Mouse (Mus musculus): ENCODE results near the gene Mmd. TPM values are rescaled to one million over a fixed set of nuclear protein-coding genes. Genes with fewer than 3 reads are reported as not detected.

The Mmd gene
- polyA plus RNA-seq, 1 experiment, result 102 TPM

DNA sequence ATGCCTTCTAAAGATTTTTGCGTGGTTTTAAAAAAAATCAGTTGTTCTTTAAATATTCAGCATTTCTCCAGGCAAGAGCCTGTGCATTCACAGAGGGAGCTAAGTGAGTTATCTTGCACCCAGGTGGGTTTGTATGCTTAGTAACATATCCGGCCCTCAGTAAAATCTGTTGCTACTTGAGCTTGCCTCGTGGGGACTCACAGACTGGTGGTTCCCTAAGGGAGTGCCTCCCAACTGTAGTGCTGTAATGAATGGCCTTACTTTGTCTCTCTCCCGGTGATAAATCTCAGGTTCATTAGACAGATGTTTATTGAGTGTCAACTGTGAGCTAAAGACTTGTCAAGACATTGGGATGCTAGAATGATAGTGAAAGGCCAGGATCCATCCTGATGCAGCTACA, 35.4 kb downstream of the Mmd start:
- DNase-seq (ENCODE audit: low read depth), result no peak
- no peak for TF ChIP-seq CTCF (IDR thresholded peaks at IDR 0.05; ENCODE audit: borderline replicate concordance, extremely low read depth, insufficient read depth, insufficient read length)
- TF ChIP-seq POLR2A (IDR thresholded peaks at IDR 0.05; ENCODE audit: borderline replicate concordance, extremely low read depth, insufficient read depth, insufficient read length, poor library complexity, severe bottlenecking), result no peak

DNA sequence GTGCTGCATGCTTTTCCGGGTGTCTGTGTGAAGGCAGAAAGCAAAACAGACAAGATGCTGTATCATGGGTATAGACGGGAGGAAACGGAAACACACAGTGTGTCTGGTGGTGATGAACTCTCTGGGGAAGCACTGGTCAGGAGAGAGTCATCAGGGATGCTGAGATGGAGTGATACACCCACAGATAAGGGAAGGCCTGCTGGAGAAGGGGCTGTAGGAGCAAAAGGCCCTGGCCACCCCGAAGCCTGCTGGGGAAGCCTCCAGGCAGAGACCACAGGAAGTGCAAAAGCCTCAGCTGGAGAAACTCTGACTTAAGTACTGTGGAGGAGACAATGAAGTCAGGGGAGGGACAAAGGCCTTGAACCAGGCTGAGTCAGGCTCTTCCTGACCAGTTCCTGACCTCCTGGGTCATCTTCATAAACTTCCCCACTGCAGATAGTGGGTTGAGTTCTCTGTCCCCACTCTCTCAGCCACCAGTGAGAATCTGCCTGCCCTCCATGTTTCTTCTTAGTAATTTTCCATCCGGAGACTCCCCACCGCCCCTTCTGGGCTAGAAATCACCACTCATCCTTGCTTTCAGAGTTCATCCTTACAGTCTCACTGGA, 37.4 kb downstream of the Mmd start:
- TF ChIP-seq CTCF (IDR thresholded peaks at IDR 0.05; ENCODE audit: borderline replicate concordance, extremely low read depth, insufficient read depth, insufficient read length), result no peak
- TF ChIP-seq POLR2A (IDR thresholded peaks at IDR 0.05; ENCODE audit: borderline replicate concordance, extremely low read depth, insufficient read depth, insufficient read length, poor library complexity, severe bottlenecking), result no peak
- no peak for DNase-seq (ENCODE audit: low read depth)

DNA sequence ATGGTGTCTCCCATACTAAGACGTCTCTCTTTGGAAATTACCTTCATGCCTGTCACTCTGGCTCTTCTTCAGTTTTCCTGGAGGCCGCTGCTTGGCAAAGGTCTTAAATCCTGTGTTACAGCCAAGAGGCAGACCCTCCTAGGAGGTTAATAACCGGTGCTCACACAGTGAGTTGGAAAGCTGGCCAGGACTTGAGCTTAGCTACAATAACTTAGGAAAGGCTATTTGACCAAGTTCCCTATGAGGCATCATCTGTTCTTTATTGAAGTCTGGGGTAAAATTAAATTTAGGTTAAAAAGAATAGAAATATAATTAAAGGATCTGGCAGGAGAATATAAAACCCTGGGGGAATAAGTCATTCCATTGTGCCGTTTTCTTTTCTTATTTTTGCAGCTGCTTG, 41.9 kb downstream of the Mmd start:
- DNase-seq (ENCODE audit: low read depth), result peak; percentile 31
- TF ChIP-seq CTCF (IDR thresholded peaks at IDR 0.05; ENCODE audit: borderline replicate concordance, extremely low read depth, insufficient read depth, insufficient read length) (no peak), POLR2A (IDR thresholded peaks at IDR 0.05; ENCODE audit: borderline replicate concordance, extremely low read depth, insufficient read depth, insufficient read length, poor library complexity, severe bottlenecking) (no peak)

DNA sequence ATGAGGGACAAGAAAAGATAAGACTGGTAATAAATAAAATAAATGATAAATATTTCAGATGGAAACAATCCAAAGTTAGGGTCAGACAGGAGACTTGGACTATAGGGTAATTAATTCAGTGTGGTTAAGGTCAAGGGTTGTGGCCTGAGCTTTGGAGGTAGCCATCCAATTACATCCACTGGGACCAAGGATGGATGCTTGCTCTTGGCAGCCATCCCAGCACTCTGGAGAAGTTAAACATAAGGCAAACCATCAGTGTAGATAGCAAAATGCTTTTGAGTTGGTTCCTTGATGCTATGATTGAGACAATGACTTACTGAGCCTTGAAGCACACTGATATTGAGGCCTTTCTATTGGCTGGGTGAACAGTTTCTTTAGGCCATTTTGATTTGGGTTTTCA, 43.5 kb downstream of the Mmd start:
- TF ChIP-seq CTCF (IDR thresholded peaks at IDR 0.05; ENCODE audit: borderline replicate concordance, extremely low read depth, insufficient read depth, insufficient read length) (no peak), POLR2A (IDR thresholded peaks at IDR 0.05; ENCODE audit: borderline replicate concordance, extremely low read depth, insufficient read depth, insufficient read length, poor library complexity, severe bottlenecking) (no peak)
- no peak for DNase-seq (ENCODE audit: low read depth)

DNA sequence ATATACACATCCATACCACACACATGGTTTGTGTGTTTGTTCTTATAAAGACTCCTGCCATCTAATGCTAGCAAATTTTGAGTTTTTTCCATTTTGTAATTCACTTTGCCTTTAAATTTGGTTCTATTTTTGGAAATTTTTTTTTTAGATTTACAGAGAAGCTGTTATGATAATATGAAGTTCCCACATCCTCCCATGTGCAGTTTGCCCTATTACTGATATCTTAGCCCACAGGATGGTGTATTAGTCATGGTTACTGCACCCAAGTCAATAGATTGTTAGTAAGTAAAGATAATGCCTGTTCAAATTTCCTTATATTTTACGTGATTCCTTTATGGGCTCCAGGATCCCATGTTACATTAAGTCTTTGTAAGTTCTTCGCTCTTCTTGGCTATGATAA, 45.4 kb downstream of the Mmd start:
- no peak for DNase-seq (ENCODE audit: low read depth)
- no peak for TF ChIP-seq CTCF (IDR thresholded peaks at IDR 0.05; ENCODE audit: borderline replicate concordance, extremely low read depth, insufficient read depth, insufficient read length)
- TF ChIP-seq POLR2A (IDR thresholded peaks at IDR 0.05; ENCODE audit: borderline replicate concordance, extremely low read depth, insufficient read depth, insufficient read length, poor library complexity, severe bottlenecking), result no peak

DNA sequence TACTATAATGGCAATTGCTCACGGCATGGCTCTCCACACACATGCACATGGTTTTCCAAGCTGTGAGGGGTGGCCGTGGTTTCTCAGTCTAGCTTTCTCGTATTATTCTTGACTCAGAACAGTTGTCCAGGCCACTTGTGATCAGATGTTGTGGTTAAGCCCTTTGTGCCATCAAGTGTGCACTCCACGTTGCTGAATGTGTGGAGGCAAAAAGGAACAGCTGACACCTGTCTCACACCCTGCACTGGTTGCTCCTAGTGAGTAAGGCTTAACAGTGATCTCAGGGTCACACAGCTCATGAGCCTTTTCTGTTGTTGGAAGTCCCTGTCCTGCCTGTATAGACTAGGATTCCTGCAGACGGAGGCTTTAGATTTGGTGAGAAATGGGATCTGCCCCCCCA, 56.8 kb downstream of the Mmd start:
- TF ChIP-seq POLR2A (IDR thresholded peaks at IDR 0.05; ENCODE audit: borderline replicate concordance, extremely low read depth, insufficient read depth, insufficient read length, poor library complexity, severe bottlenecking) (no peak), CTCF (IDR thresholded peaks at IDR 0.05; ENCODE audit: borderline replicate concordance, extremely low read depth, insufficient read depth, insufficient read length) (no peak)
- DNase-seq (ENCODE audit: low read depth), result no peak

DNA sequence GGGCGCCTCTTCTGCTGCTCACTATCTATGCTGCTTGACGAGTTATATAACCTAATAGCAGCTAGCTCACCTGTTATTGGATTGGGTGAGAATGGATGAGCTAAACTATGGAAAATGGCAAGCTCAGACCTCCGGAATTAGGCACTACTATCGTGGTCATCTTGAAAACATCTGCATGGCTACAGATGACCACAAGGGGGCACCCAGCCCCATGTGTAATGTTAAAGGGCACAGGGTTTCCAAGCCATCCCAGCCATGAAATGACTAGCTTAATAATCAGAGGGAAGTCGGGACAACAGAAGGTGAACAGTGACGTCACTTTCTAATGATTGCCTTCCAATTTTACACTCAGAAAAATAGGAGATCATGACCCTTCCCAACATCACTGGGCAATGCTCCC, 57.7 kb downstream of the Mmd start:
- TF ChIP-seq POLR2A (IDR thresholded peaks at IDR 0.05; ENCODE audit: borderline replicate concordance, extremely low read depth, insufficient read depth, insufficient read length, poor library complexity, severe bottlenecking), result no peak
- TF ChIP-seq CTCF (IDR thresholded peaks at IDR 0.05; ENCODE audit: borderline replicate concordance, extremely low read depth, insufficient read depth, insufficient read length), result peak; percentile 74; the same call in 1 of the 2 replicates
- DNase-seq (ENCODE audit: low read depth), result peak; percentile 73

DNA sequence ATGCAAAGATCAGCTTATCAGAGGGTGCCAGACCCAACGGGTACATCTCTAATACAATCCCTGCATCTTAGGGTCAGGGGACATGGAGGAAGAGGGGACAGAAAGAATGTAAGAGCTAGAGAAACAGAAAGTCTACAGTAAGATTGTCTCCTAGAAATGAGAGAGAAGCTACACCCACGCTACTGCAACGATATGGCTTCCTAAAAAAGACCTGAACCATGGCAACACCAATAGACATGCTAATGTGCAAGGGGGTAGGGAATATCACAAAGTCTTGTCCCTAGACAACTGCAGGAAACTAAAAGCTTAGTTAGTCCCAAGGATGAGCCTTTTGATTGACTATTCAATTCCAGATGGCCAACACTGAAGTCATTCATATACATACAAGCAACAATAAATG, 65.3 kb downstream of the Mmd start:
- TF ChIP-seq POLR2A (IDR thresholded peaks at IDR 0.05; ENCODE audit: borderline replicate concordance, extremely low read depth, insufficient read depth, insufficient read length, poor library complexity, severe bottlenecking) (no peak), CTCF (IDR thresholded peaks at IDR 0.05; ENCODE audit: borderline replicate concordance, extremely low read depth, insufficient read depth, insufficient read length) (no peak)

DNA sequence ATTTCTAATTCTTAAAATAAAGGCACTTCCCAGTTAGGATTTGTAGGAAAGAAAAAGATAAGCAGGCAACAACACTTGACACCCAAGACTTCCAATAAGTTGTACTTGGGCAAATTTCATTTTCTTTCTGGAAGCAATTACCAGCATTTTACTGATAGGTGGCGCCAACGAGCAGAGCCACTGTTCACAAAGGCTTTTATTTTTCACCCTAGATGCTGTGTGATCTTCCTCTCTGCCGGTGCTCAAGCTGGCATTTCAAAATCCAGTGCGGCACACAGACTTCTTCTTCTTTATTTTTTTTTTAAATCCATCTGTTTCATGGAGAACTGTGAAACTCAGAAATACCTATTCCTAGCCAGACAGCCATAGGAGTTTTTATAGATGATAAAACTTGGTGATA, 68.2 kb downstream of the Mmd start:
- TF ChIP-seq CTCF (IDR thresholded peaks at IDR 0.05; ENCODE audit: borderline replicate concordance, extremely low read depth, insufficient read depth, insufficient read length), result peak; percentile 73; the same call in 1 of the 2 replicates
- no peak for TF ChIP-seq POLR2A (IDR thresholded peaks at IDR 0.05; ENCODE audit: borderline replicate concordance, extremely low read depth, insufficient read depth, insufficient read length, poor library complexity, severe bottlenecking)

More for the DNA sequence above, 65.3 kb downstream of the Mmd start:
- no peak for DNase-seq (ENCODE audit: low read depth)

DNA sequence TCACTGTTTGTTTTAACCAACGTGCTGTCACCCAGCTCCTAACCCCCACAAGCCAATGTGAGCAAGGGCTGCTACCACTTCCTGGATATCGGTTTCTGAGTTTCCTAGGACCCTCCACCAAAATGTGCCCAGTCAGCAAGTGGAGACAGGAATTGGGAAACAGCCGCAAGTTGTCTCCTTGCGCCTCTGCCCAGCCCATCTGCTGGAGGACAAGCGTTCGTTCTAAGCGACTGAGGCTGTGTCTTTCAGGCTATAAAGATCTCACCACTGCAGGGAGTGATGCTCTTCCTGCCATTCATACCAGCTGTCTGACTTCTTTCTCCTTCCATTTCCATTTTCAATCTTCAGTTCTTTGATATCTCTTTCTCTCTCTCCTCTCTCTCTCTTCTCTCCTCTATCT, 71.7 kb downstream of the Mmd start:
- TF ChIP-seq CTCF (IDR thresholded peaks at IDR 0.05; ENCODE audit: borderline replicate concordance, extremely low read depth, insufficient read depth, insufficient read length) (no peak), POLR2A (IDR thresholded peaks at IDR 0.05; ENCODE audit: borderline replicate concordance, extremely low read depth, insufficient read depth, insufficient read length, poor library complexity, severe bottlenecking) (no peak)
- DNase-seq (ENCODE audit: low read depth), result no peak

More for the DNA sequence above, 68.2 kb downstream of the Mmd start:
- peak; percentile 80 for DNase-seq (ENCODE audit: low read depth)

DNA sequence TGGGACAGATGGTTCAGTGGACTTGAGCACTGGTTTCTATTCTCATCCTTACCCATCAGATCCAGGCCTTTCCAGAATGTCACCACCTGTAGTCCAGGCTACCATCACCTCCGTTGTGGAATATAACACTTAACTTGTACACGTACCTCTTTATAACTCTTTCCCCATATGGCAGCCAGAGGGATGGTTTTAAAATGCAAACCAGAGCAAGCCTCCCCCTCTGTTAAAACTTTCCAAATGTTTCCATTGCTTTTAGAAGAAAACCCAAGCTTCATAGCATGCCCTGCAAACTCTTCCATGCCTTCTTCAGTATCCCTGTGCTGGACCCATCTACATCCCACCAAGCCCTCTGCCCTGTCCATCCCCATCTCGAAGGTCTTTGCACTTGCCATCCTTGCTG, 75.3 kb downstream of the Mmd start:
- TF ChIP-seq CTCF (IDR thresholded peaks at IDR 0.05; ENCODE audit: borderline replicate concordance, extremely low read depth, insufficient read depth, insufficient read length) (no peak), POLR2A (IDR thresholded peaks at IDR 0.05; ENCODE audit: borderline replicate concordance, extremely low read depth, insufficient read depth, insufficient read length, poor library complexity, severe bottlenecking) (no peak)
- no peak for DNase-seq (ENCODE audit: low read depth)

DNA sequence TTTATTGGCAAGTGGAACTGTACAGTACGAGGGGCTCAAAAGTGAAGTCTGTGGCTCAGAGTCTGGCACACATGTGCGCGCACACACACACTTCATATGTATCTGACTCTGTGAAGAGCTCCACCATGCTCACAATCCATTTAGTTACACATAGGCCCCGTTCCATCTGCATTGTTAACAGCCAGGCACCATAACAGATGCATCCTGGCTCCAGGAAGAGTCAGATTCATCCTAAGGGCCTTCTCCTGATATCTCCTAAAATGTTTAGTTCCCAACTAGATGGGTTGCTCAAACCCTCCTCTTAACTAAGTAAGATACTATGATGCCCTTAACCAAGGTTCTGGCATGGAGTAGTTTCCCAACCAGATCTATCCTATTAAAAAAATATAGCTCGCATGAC, 76.9 kb downstream of the Mmd start:
- TF ChIP-seq CTCF (IDR thresholded peaks at IDR 0.05; ENCODE audit: borderline replicate concordance, extremely low read depth, insufficient read depth, insufficient read length), result no peak
- DNase-seq (ENCODE audit: low read depth), result no peak
